Mouse (Mus musculus) MEL (cell line): ENCODE measurements at regions not wholly inside any gene's neighbourhood (a gene's known extent, or its start where the extent isn't known, plus 50 kb on each side); places are given as distances from the start of the nearest gene placed in this dataset.

ENCODE experiments used
- DNase-seq: peaks from one replicate; pipeline ENCODE4 v3.0.0; 2011; ENCODE audit warnings: low read depth, low spot score
- H3K27ac ChIP-seq: 2 replicates; pipeline ENCODE4 v1.5.1; 2012; ENCODE audit warnings: low read depth, mild to moderate bottlenecking, control low read depth, low read length, moderate library complexity; ENCODE audit not compliant: control insufficient read depth
- H3K27me3 ChIP-seq, 2 experiments: fragments of 150-350 bp in 1 of 2; sonication (generic) in 1 of 2; 2 replicates each; pipeline ENCODE4 v1.6.1; 2012; ENCODE audit warnings: low read length in 2 of 2, mild to moderate bottlenecking in 2 of 2, improper control_type of control experiment in 1 of 2, moderate library complexity in 1 of 2; ENCODE audit not compliant: insufficient read depth in 2 of 2, control insufficient read depth in 1 of 2
- H3K36me3 ChIP-seq, 2 experiments: 2 replicates each; pipeline ENCODE4 v1.6.1; 2012 to 2014; ENCODE audit warnings: low read length in 2 of 2, improper control_type of control experiment in 1 of 2, inconsistent platforms in 1 of 2, mild to moderate bottlenecking in 1 of 2; ENCODE audit not compliant: insufficient read depth in 2 of 2, control insufficient read depth in 1 of 2
- H3K4me1 ChIP-seq, 2 experiments: fragments of 150-350 bp in 1 of 2; sonication (generic) in 1 of 2; 2 replicates each; pipeline ENCODE4 v1.6.1; 2012; ENCODE audit warnings: low read length in 2 of 2, improper control_type of control experiment in 1 of 2, mild to moderate bottlenecking in 1 of 2; ENCODE audit not compliant: insufficient read depth in 2 of 2, control insufficient read depth in 1 of 2
- H3K4me3 ChIP-seq, 2 experiments: fragments of 150-350 bp in 1 of 2; sonication (generic) in 1 of 2; 2 replicates each; pipeline ENCODE4 v1.5.1; 2012; ENCODE audit warnings: low read depth in 2 of 2, low read length in 2 of 2, mild to moderate bottlenecking in 2 of 2, moderate library complexity in 2 of 2, control low read depth in 1 of 2, improper control_type of control experiment in 1 of 2; ENCODE audit not compliant: control insufficient read depth in 1 of 2, insufficient read depth in 1 of 2
- H3K79me2 ChIP-seq: 2 replicates; pipeline ENCODE4 v1.6.1; 2012; ENCODE audit warnings: mild to moderate bottlenecking, low read length, moderate library complexity; ENCODE audit not compliant: control insufficient read depth, poor library complexity, insufficient read depth
- H3K9ac ChIP-seq: 2 replicates; pipeline ENCODE4 v1.6.1; 2012; ENCODE audit warnings: low read depth, mild to moderate bottlenecking, control low read depth, low read length, moderate library complexity; ENCODE audit not compliant: control insufficient read depth, poor library complexity, severe bottlenecking
- H3K9me3 ChIP-seq: fragments of 150-350 bp; sonication (generic); replicated peaks from 2 replicates; pipeline ENCODE4 v1.6.1; 2012; ENCODE audit warnings: mild to moderate bottlenecking, low read length, improper control_type of control experiment, moderate library complexity; ENCODE audit not compliant: insufficient read depth
- BHLHE40 ChIP-seq: IDR thresholded peaks from 2 replicates; pipeline ENCODE4 v1.6.1; 2012; ENCODE audit warnings: low read depth, mild to moderate bottlenecking, inconsistent platforms, low read length, improper control_type of control experiment, borderline replicate concordance
- CHD2 ChIP-seq: IDR thresholded peaks from 2 replicates; pipeline ENCODE4 v1.6.1; 2011; ENCODE audit warnings: low read length, improper control_type of control experiment
- E2F4 ChIP-seq: IDR thresholded peaks from 2 replicates; pipeline ENCODE4 v1.6.1; 2011; ENCODE audit warnings: low read depth, low read length, improper control_type of control experiment, borderline replicate concordance
- EP300 ChIP-seq, 2 experiments: IDR thresholded peaks; 2 replicates each; pipeline ENCODE4 v1.6.1; 2011; ENCODE audit warnings: improper control_type of control experiment in 2 of 2, low read length in 2 of 2, low read depth in 1 of 2, mild to moderate bottlenecking in 1 of 2
- GABPA ChIP-seq: IDR thresholded peaks from 2 replicates; pipeline ENCODE4 v1.6.1; 2012; ENCODE audit warnings: low read depth, mild to moderate bottlenecking, inconsistent platforms, low read length, improper control_type of control experiment, moderate library complexity
- HCFC1 ChIP-seq: IDR thresholded peaks from 2 replicates; pipeline ENCODE4 v1.6.1; 2012; ENCODE audit warnings: low read depth, mild to moderate bottlenecking, inconsistent platforms, low read length, improper control_type of control experiment, moderate library complexity
- KAT2A ChIP-seq: conservative IDR thresholded peaks from 2 replicates; pipeline ENCODE4 v1.6.1; 2012; ENCODE audit warnings: low read depth, low read length, improper control_type of control experiment, inconsistent platforms
- MAX ChIP-seq: IDR thresholded peaks from 2 replicates; pipeline ENCODE4 v1.6.1; 2011; ENCODE audit warnings: low read length, improper control_type of control experiment
- MEF2A ChIP-seq: IDR thresholded peaks from 2 replicates; pipeline ENCODE4 v1.6.1; 2014; ENCODE audit warnings: low read depth, mild to moderate bottlenecking, inconsistent platforms, low read length, improper control_type of control experiment; ENCODE audit not compliant: poor library complexity, insufficient replicate concordance, severe bottlenecking; ENCODE audit errors: extremely low read depth
- MYB ChIP-seq: IDR thresholded peaks from 2 replicates; pipeline ENCODE4 v1.6.1; 2011; ENCODE audit warnings: mild to moderate bottlenecking, low read depth, low read length, improper control_type of control experiment
- NELFE ChIP-seq: IDR thresholded peaks from 2 replicates; pipeline ENCODE4 v1.6.1; 2011; ENCODE audit warnings: low read depth, low read length, improper control_type of control experiment
- POLR2A ChIP-seq, 2 experiments: IDR thresholded peaks; 2 replicates each; pipeline ENCODE4 v1.6.1; 2011 to 2012; ENCODE audit warnings: low read length in 2 of 2, mild to moderate bottlenecking in 2 of 2, control low read depth in 1 of 2, improper control_type of control experiment in 1 of 2, low read depth in 1 of 2, moderate library complexity in 1 of 2; ENCODE audit not compliant: control insufficient read depth in 1 of 2, insufficient read depth in 1 of 2, poor library complexity in 1 of 2
- SIN3A ChIP-seq: IDR thresholded peaks from 2 replicates; pipeline ENCODE4 v1.6.1; 2012; ENCODE audit warnings: low read length, improper control_type of control experiment, inconsistent platforms
- SMC3 ChIP-seq: IDR thresholded peaks from 2 replicates; pipeline ENCODE4 v1.6.1; 2011; ENCODE audit warnings: low read depth, low read length, improper control_type of control experiment
- TAL1 ChIP-seq: IDR thresholded peaks from 2 replicates; pipeline ENCODE4 v1.6.1; 2012; ENCODE audit warnings: mild to moderate bottlenecking, inconsistent platforms, low read length, moderate library complexity, mixed read lengths
- TBP ChIP-seq: IDR thresholded peaks from 2 replicates; pipeline ENCODE4 v1.8.0; 2011; ENCODE audit warnings: low read depth, low read length, improper control_type of control experiment
- UBTF ChIP-seq: IDR thresholded peaks from 2 replicates; pipeline ENCODE4 v1.6.1; 2012; ENCODE audit warnings: low read depth, mild to moderate bottlenecking, inconsistent platforms, low read length, improper control_type of control experiment, moderate library complexity, borderline replicate concordance; ENCODE audit not compliant: insufficient read depth
- ZKSCAN1 ChIP-seq: IDR thresholded peaks from 2 replicates; pipeline ENCODE4 v1.6.1; 2012; ENCODE audit warnings: low read depth, mild to moderate bottlenecking, inconsistent platforms, low read length, improper control_type of control experiment, moderate library complexity

DNA sequence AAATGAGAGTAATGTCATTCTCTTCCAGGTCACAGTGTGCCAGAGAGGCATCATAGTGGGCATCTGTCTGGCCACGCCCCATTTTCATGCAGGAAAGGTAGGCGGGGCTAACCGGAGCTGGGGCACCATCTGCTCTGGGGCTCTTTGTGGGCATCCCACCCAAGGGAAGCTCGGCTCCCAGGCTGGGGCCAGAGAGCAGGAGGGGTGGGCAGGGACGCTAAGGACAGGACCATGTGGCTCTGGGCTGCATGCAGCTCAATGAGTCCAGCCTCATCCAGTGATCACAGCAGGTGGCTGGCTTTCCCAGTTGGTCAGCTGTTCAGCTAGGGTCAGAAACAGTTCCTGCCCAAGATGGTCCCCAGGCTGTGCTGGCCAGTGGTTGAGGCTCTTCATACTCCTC, 231.4 kb upstream of the Sulf2 start:
- Histone ChIP-seq H3K9ac (no peak overlapping the region), H3K27ac (no peak overlapping the region), H3K4me1 (no peaks in the 10 kb centered on the region), H3K79me2 (no peaks in the 10 kb centered on the region), H3K27me3 (no peaks in the 10 kb centered on the region), H3K36me3 (no peaks in the 10 kb centered on the region), H3K4me3 (no peak overlapping the region), H3K9me3 (no peaks in the 10 kb centered on the region)
- no peak for TF ChIP-seq SMC3
- TF ChIP-seq EP300 (IDR thresholded peaks at IDR 0.05; ENCODE audit: low read depth in 1 of 2, low read length in 2 of 2) = no peak
- TF ChIP-seq UBTF = no peak
- TF ChIP-seq POLR2A (IDR thresholded peaks at IDR 0.05; ENCODE audit: control insufficient read depth in 1 of 2, insufficient read depth in 1 of 2, low read depth in 1 of 2, low read length in 2 of 2, poor library complexity in 1 of 2) = no peak
- TF ChIP-seq E2F4 = no peak
- TF ChIP-seq KAT2A = no peak
- TF ChIP-seq NELFE = no peak
- TF ChIP-seq TAL1 = no peak
- TF ChIP-seq TBP = no peak
- DNase-seq = no peak

DNA sequence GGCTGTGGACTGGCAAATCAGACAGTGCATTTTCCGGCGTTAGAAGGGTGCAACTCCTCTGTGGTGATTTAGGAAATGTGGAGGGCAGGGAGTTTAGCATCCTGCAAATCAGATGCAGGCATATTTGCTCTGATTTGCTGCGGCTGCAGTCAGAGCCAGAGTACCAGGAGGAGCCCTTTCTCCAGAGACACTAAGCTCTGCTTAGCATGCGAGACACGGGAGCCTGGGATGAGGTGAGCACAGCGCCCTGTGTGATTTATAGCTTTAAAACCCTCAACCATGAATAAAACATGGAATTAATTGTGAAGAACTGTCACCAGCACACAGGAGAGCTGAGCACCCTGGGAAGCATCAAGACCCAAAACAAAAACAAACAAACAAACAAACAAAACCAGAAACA, 229.1 kb upstream of the Sulf2 start:
- H3K79me2 ChIP-seq = no peaks in the 10 kb centered on the region
- no peaks in the 10 kb centered on the region for H3K4me1 ChIP-seq
- H3K4me3 ChIP-seq = no peak overlapping the region
- H3K27ac ChIP-seq = no peak overlapping the region
- H3K36me3 ChIP-seq = no peaks in the 10 kb centered on the region
- H3K27me3 ChIP-seq = no peaks in the 10 kb centered on the region
- no peak for DNase-seq
- no peak overlapping the region for H3K9ac ChIP-seq
- no peaks in the 10 kb centered on the region for H3K9me3 ChIP-seq
- no peak for TF ChIP-seq ZKSCAN1
- no peak for TF ChIP-seq GABPA
- TF ChIP-seq HCFC1 = no peak
- no peak for TF ChIP-seq MYB
- TF ChIP-seq MAX = no peak
- TF ChIP-seq MEF2A = no peak
- no peak for TF ChIP-seq BHLHE40
- TF ChIP-seq CHD2 = no peak
- TF ChIP-seq SIN3A = no peak
